Mouse (Mus musculus) megakaryocyte, adult 5-6 weeks (primary cell): ENCODE measurements at regions not wholly inside any gene's neighbourhood (a gene's known extent, or its start where the extent isn't known, plus 50 kb on each side); places are given as distances from the start of the nearest gene placed in this dataset.
A peak's percentile ranks its signal among the peaks of the same experiment; 100 is the strongest.

Source experiments
- ATAC-seq: 2 replicates; pipeline ENCODE4 v1.8.0; 2016; ENCODE audit warnings: mild to moderate bottlenecking, inconsistent platforms; ENCODE audit not compliant: poor library complexity, severe bottlenecking

GRCm38 (mm10) chr17:47226391-47226790, 142.3 kb upstream of the Mrps10 start:
- no peak for ATAC-seq

GRCm38 (mm10) chr17:47225306-47226269, 143.1 kb upstream of the Mrps10 start:
- ATAC-seq, result peak; percentile 75

GRCm38 (mm10) chr17:47221068-47221796, 147.5 kb upstream of the Mrps10 start:
- ATAC-seq, result peak; percentile 60

- ATAC-seq, result no peak
These were observed 148.8 kb upstream of the Mrps10 start for GRCm38 (mm10) chr17:47219846-47220245.

- no peak for ATAC-seq
These were observed 152.2 kb upstream of the Mrps10 start for GRCm38 (mm10) chr17:47216490-47216889.

- peak; percentile 75 for ATAC-seq
These were observed 152.8 kb upstream of the Mrps10 start for GRCm38 (mm10) chr17:47215841-47216240.

- peak; percentile 83 for ATAC-seq
These were observed 154.6 kb upstream of the Mrps10 start for GRCm38 (mm10) chr17:47214111-47214510.

GRCm38 (mm10) chr17:47210441-47211196, 158.1 kb upstream of the Mrps10 start:
- ATAC-seq, result no peak

GRCm38 (mm10) chr17:47208886-47209585, 159.7 kb upstream of the Mrps10 start:
- no peak for ATAC-seq

GRCm38 (mm10) chr17:47207471-47207870, 161.2 kb upstream of the Mrps10 start:
- no peak for ATAC-seq

- peak; percentile 33; the same call in 1 of the 2 replicates for ATAC-seq
These were observed 164.1 kb upstream of the Mrps10 start for GRCm38 (mm10) chr17:47204470-47205162.

- no peak for ATAC-seq
These were observed 169.5 kb upstream of the Mrps10 start for GRCm38 (mm10) chr17:47199206-47199605.

GRCm38 (mm10) chr17:47197957-47198356, 170.7 kb upstream of the Mrps10 start:
- ATAC-seq, result no peak

GRCm38 (mm10) chr17:47196992-47197391, 171.7 kb upstream of the Mrps10 start:
- ATAC-seq, result no peak

- no peak for ATAC-seq
These were observed 172.7 kb upstream of the Mrps10 start for GRCm38 (mm10) chr17:47195981-47196380.

GRCm38 (mm10) chr17:47194463-47195012, 174.1 kb upstream of the Mrps10 start:
- peak; percentile 70 for ATAC-seq

GRCm38 (mm10) chr17:47191416-47191815, 177.3 kb upstream of the Mrps10 start:
- no peak for ATAC-seq

- no peak for ATAC-seq
These were observed 178.9 kb upstream of the Mrps10 start for GRCm38 (mm10) chr17:47189770-47190169.

- ATAC-seq, result peak; percentile 59
These were observed 173.8 kb upstream of the Ubr2 start for GRCm38 (mm10) chr17:47184148-47184547.
